Mouse (Mus musculus): ENCODE measurements around the gene Tssk4. TPM values are rescaled to one million over a fixed set of nuclear protein-coding genes. Genes with fewer than 3 reads are reported as not detected.
A peak's percentile ranks its signal among the peaks of the same experiment; 100 is the strongest.

Gene Tssk4
- polyA plus RNA-seq, 1 experiment from 2014 or later, result 1.1 TPM

GRCm38 (mm10) chr14:55629312-55629711 is 20.7 kb upstream of the Tssk4 start:
- Histone ChIP-seq H3K4me2 (no peak overlapping the region), H3K36me3 (ENCODE audit: insufficient read depth) (peaks cover 99% of the 10 kb centered on the region), H3K27me3 (ENCODE audit: insufficient read depth, low read length) (no peaks in the 10 kb centered on the region), H3K9ac (no peak overlapping the region), H3K27ac (ENCODE audit: low read depth) (no peak overlapping the region), H3K9me3 (ENCODE audit: low read depth, low read length) (no peaks in the 10 kb centered on the region), H3K4me3 (ENCODE audit: low read depth, low read length) (no peak overlapping the region), H3K4me1 (ENCODE audit: insufficient read depth) (no peaks in the 10 kb centered on the region)
- DNase-seq, result peak; percentile 52
- TF ChIP-seq CTCF (IDR thresholded peaks at IDR 0.05; ENCODE audit: low read depth), result peak; percentile 78
- 63% methylated on average over 5 of the region's 5 CpGs for WGBS
- no peak for ATAC-seq (ENCODE audit: insufficient read depth)

- Histone ChIP-seq H3K4me2 (peak overlapping the region; percentile 96), H3K9me3 (ENCODE audit: low read depth, low read length) (no peaks in the 10 kb centered on the region), H3K36me3 (ENCODE audit: insufficient read depth) (peaks cover 81% of the 10 kb centered on the region), H3K27me3 (ENCODE audit: insufficient read depth, low read length) (no peaks in the 10 kb centered on the region), H3K27ac (ENCODE audit: low read depth) (peak overlapping the region; percentile 66), H3K4me1 (ENCODE audit: insufficient read depth) (no peaks in the 10 kb centered on the region), H3K4me3 (ENCODE audit: low read depth, low read length) (peak overlapping the region; percentile 69), H3K9ac (peak overlapping the region; percentile 69)
- TF ChIP-seq CTCF (IDR thresholded peaks at IDR 0.05; ENCODE audit: low read depth), result no peak
- ATAC-seq (ENCODE audit: insufficient read depth), result peak; percentile 57
- 3% methylated on average over 23 of the region's 23 CpGs for WGBS
- DNase-seq, result no peak
Measured at GRCm38 (mm10) chr14:55634874-55635522, 15.0 kb upstream of the Tssk4 start.

- Histone ChIP-seq H3K9ac (peak within 1 kb of the TSS; percentile 69), H3K27ac (ENCODE audit: low read depth) (peak within 1 kb of the TSS; percentile 66), H3K4me1 (ENCODE audit: insufficient read depth) (no peaks in the 10 kb centered on the region), H3K4me3 (ENCODE audit: low read depth, low read length) (peak within 1 kb of the TSS; percentile 69), H3K4me2 (peak within 1 kb of the TSS; percentile 96), H3K27me3 (ENCODE audit: insufficient read depth, low read length) (no peaks in the 10 kb centered on the region), H3K36me3 (ENCODE audit: insufficient read depth) (peaks cover 81% of the 10 kb centered on the region), H3K9me3 (ENCODE audit: low read depth, low read length) (no peaks in the 10 kb centered on the region)
- WGBS, result under 1% methylated on average over 33 of the region's 33 CpGs
- DNase-seq, result peak; percentile 94
- TF ChIP-seq CTCF (IDR thresholded peaks at IDR 0.05; ENCODE audit: low read depth), result no peak
- peak; percentile 91 for ATAC-seq (ENCODE audit: insufficient read depth)
Measured at GRCm38 (mm10) chr14:55635523-55636007, 14.4 kb upstream of the Tssk4 start, which contains the start of gene Ipo4. Ipo4 (minus strand) TSS chr14:55635957.

DNA sequence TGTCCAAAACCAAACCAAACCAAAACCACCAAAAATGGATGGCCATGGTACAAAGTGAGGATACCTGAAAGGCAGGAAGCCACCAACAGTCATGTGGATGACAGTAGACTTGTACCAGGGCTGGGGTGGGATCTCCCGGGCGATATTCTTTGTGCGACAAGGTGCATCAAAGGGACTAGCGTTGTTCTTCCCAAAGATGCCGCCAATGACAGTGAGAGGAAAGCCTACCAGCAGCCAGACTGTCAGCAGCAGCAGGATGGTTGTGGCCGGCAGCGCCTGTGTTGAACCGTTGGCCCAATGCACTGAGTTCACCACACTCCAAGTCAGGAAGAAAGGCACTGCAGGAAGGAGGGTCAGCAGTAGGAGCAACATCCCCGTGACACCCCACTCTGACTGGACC is 12.2 kb upstream of the Tssk4 start, which contains the start of gene Gm49378:
Gene Gm49378 (minus strand): TSS at position 101 of the 400 bp plus-strand sequence.
- 89% methylated on average over 9 of the region's 9 CpGs for WGBS
- ATAC-seq (ENCODE audit: insufficient read depth) (no peak), DNase-seq (no peak)
- no peak within 1 kb of the TSS for H3K4me3 ChIP-seq (ENCODE audit: low read depth, low read length)
- no peak for TF ChIP-seq CTCF (IDR thresholded peaks at IDR 0.05; ENCODE audit: low read depth)
- no peaks in the 10 kb centered on the region for H3K4me1 ChIP-seq (ENCODE audit: insufficient read depth)
- no peaks in the 10 kb centered on the region for H3K27me3 ChIP-seq (ENCODE audit: insufficient read depth, low read length)
- no peaks in the 10 kb centered on the region for H3K9me3 ChIP-seq (ENCODE audit: low read depth, low read length)
- peaks cover 71% of the 10 kb centered on the region for H3K36me3 ChIP-seq (ENCODE audit: insufficient read depth)
- H3K27ac ChIP-seq (ENCODE audit: low read depth), result no peak within 1 kb of the TSS
- H3K9ac ChIP-seq, result no peak within 1 kb of the TSS
- no peak within 1 kb of the TSS for H3K4me2 ChIP-seq

GRCm38 (mm10) chr14:55640816-55641215 is 9.2 kb upstream of the Tssk4 start:
- ATAC-seq (ENCODE audit: insufficient read depth), result no peak

GRCm38 (mm10) chr14:55641291-55641690 is 8.7 kb upstream of the Tssk4 start:
- Histone ChIP-seq H3K27me3 (ENCODE audit: insufficient read depth, low read length) (no peaks in the 10 kb centered on the region), H3K36me3 (ENCODE audit: insufficient read depth) (peaks cover 60% of the 10 kb centered on the region), H3K4me2 (no peak overlapping the region; the same call in 1 of the 2 replicates), H3K9me3 (ENCODE audit: low read depth, low read length) (no peaks in the 10 kb centered on the region), H3K4me3 (ENCODE audit: low read depth, low read length) (no peak overlapping the region), H3K4me1 (ENCODE audit: insufficient read depth) (peaks cover 6% of the 10 kb centered on the region; the same call in 1 of the 2 replicates), H3K9ac (no peak overlapping the region), H3K27ac (ENCODE audit: low read depth) (no peak overlapping the region)
- TF ChIP-seq CTCF (IDR thresholded peaks at IDR 0.05; ENCODE audit: low read depth), result no peak
- 93% methylated on average over 13 of the region's 13 CpGs for WGBS
- DNase-seq (no peak), ATAC-seq (ENCODE audit: insufficient read depth) (no peak)

More at GRCm38 (mm10) chr14:55640816-55641215, 9.2 kb upstream of the Tssk4 start:
- no peak for DNase-seq
- Histone ChIP-seq H3K9ac (no peak overlapping the region), H3K9me3 (ENCODE audit: low read depth, low read length) (no peaks in the 10 kb centered on the region), H3K36me3 (ENCODE audit: insufficient read depth) (peaks cover 57% of the 10 kb centered on the region), H3K27ac (ENCODE audit: low read depth) (no peak overlapping the region), H3K4me2 (no peak overlapping the region), H3K4me1 (ENCODE audit: insufficient read depth) (peaks cover 6% of the 10 kb centered on the region; the same call in 1 of the 2 replicates), H3K4me3 (ENCODE audit: low read depth, low read length) (no peak overlapping the region), H3K27me3 (ENCODE audit: insufficient read depth, low read length) (no peaks in the 10 kb centered on the region)
- WGBS, result 95% methylated on average over 14 of the region's 14 CpGs
- no peak for TF ChIP-seq CTCF (IDR thresholded peaks at IDR 0.05; ENCODE audit: low read depth)

DNA sequence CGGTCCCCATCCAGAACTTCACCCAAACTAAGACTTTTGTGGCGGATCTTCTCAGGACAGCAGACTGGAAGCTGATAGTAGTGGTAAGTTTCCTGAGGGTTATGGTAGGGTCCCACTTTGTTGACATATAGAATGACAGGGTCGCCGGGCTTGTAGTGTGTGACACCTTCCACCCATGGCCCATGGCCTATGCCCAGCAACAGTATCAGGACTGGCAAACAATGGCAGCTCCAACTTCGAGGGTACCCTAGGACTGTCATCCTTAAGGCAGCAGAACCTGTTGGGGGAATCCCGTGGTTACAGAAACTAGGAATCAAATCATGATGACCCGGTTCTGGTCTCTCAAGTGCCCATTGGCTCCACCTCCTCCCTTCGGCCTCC is 7.3 kb upstream of the Tssk4 start:
- Histone ChIP-seq H3K9ac (peak overlapping the region; percentile 96), H3K27me3 (ENCODE audit: insufficient read depth, low read length) (no peaks in the 10 kb centered on the region), H3K4me3 (ENCODE audit: low read depth, low read length) (peak overlapping the region; percentile 99), H3K9me3 (ENCODE audit: low read depth, low read length) (no peaks in the 10 kb centered on the region), H3K4me2 (peak overlapping the region; percentile 90), H3K4me1 (ENCODE audit: insufficient read depth) (peaks cover 6% of the 10 kb centered on the region; the same call in 1 of the 2 replicates), H3K36me3 (ENCODE audit: insufficient read depth) (peaks cover 52% of the 10 kb centered on the region), H3K27ac (ENCODE audit: low read depth) (peak overlapping the region; percentile 96)
- DNase-seq (no peak), ATAC-seq (ENCODE audit: insufficient read depth) (peak; percentile 37; the same call in 1 of the 2 replicates)
- WGBS, result 16% methylated on average over 8 of the region's 8 CpGs
- TF ChIP-seq CTCF (IDR thresholded peaks at IDR 0.05; ENCODE audit: low read depth), result no peak
